Mouse (Mus musculus): Measurements from ENCODE around the gene Fgf14. TPM values are rescaled to one million over a fixed set of nuclear protein-coding genes. Genes with fewer than 3 reads are reported as not detected.

Gene Fgf14
- total and polyA plus RNA-seq, 3 experiments, result not detected

GRCm38 (mm10) chr14:124195331-124195730 is 481.6 kb downstream of the Fgf14 start:
- H3K27ac ChIP-seq (ENCODE audit: control insufficient read depth, low read depth, low read length), result no peak overlapping the region
- H3K9ac ChIP-seq (ENCODE audit: control insufficient read depth, low read depth, low read length, poor library complexity, severe bottlenecking), result no peak overlapping the region
- no peaks in the 10 kb centered on the region for H3K79me2 ChIP-seq (ENCODE audit: control insufficient read depth, insufficient read depth, low read length, poor library complexity)
- no peaks in the 10 kb centered on the region for H3K4me1 ChIP-seq (ENCODE audit: control insufficient read depth in 1 of 2, insufficient read depth in 2 of 2, low read length in 2 of 2)
- no peaks in the 10 kb centered on the region for H3K27me3 ChIP-seq (ENCODE audit: control insufficient read depth in 1 of 2, insufficient read depth in 2 of 2, low read length in 2 of 2)
- H3K36me3 ChIP-seq (ENCODE audit: control insufficient read depth in 1 of 2, insufficient read depth in 2 of 2, low read length in 2 of 2), result no peaks in the 10 kb centered on the region
- TF ChIP-seq ZKSCAN1 (IDR thresholded peaks at IDR 0.05; ENCODE audit: low read depth, low read length), result no peak
- TF ChIP-seq CHD1 (IDR thresholded peaks at IDR 0.05; ENCODE audit: low read depth, low read length), result no peak
- TF ChIP-seq KAT2A (conservative IDR thresholded peaks at IDR 0.05; ENCODE audit: low read depth, low read length), result no peak
- no peak for TF ChIP-seq MAFK (IDR thresholded peaks at IDR 0.05; ENCODE audit: borderline replicate concordance, low read depth, low read length)
- TF ChIP-seq SMC3 (IDR thresholded peaks at IDR 0.05; ENCODE audit: low read depth, low read length), result no peak
- no peak for TF ChIP-seq MXI1 (IDR thresholded peaks at IDR 0.05; ENCODE audit: low read depth, low read length)
- TF ChIP-seq ZC3H11A (IDR thresholded peaks at IDR 0.05; ENCODE audit: low read depth, low read length), result no peak
- no peak for TF ChIP-seq TAL1 (IDR thresholded peaks at IDR 0.05; ENCODE audit: low read length)
- no peak for TF ChIP-seq ELF1 (IDR thresholded peaks at IDR 0.05; ENCODE audit: low read depth, low read length)
- TF ChIP-seq TBP (IDR thresholded peaks at IDR 0.05; ENCODE audit: low read depth, low read length), result no peak
- no peak for TF ChIP-seq GATA1 (IDR thresholded peaks at IDR 0.05; ENCODE audit: low read depth, low read length)
- no peak for TF ChIP-seq MAX (IDR thresholded peaks at IDR 0.05; ENCODE audit: low read length)
- TF ChIP-seq POLR2A (IDR thresholded peaks at IDR 0.05; ENCODE audit: control insufficient read depth in 1 of 2, insufficient read depth in 1 of 2, low read depth in 1 of 2, low read length in 2 of 2, poor library complexity in 1 of 2), result no peak
- TF ChIP-seq CTCF (IDR thresholded peaks at IDR 0.05 in 2 of 3, conservative IDR thresholded peaks at IDR 0.05 in 1 of 3; ENCODE audit: control insufficient read depth in 1 of 3, insufficient read depth in 1 of 3, low read depth in 2 of 3, low read length in 3 of 3, poor library complexity in 1 of 3, severe bottlenecking in 1 of 3), result no peak
- no peak for TF ChIP-seq ZMIZ1 (IDR thresholded peaks at IDR 0.05; ENCODE audit: low read depth, low read length)
- no peak for TF ChIP-seq MYB (IDR thresholded peaks at IDR 0.05; ENCODE audit: low read depth, low read length)
- no peak for TF ChIP-seq BHLHE40 (IDR thresholded peaks at IDR 0.05; ENCODE audit: borderline replicate concordance, low read depth, low read length)
- no peak for TF ChIP-seq HCFC1 (IDR thresholded peaks at IDR 0.05; ENCODE audit: low read depth, low read length)
- no peak for TF ChIP-seq MYC (IDR thresholded peaks at IDR 0.05; ENCODE audit: low read depth, low read length)
- no peak for TF ChIP-seq RAD21 (IDR thresholded peaks at IDR 0.05; ENCODE audit: low read depth, low read length)
- no peaks in the 10 kb centered on the region for H3K9me3 ChIP-seq (replicated peaks; ENCODE audit: insufficient read depth, low read length)
- DNase-seq (ENCODE audit: low read depth, low spot score), result peak; percentile 48
- H3K4me3 ChIP-seq (ENCODE audit: control insufficient read depth in 1 of 2, insufficient read depth in 1 of 2, low read depth in 2 of 2, low read length in 2 of 2), result no peak overlapping the region

GRCm38 (mm10) chr14:124192815-124193142 is 484.1 kb downstream of the Fgf14 start:
- Histone ChIP-seq H3K79me2 (ENCODE audit: control insufficient read depth, insufficient read depth, low read length, poor library complexity) (no peaks in the 10 kb centered on the region), H3K4me3 (ENCODE audit: control insufficient read depth in 1 of 2, insufficient read depth in 1 of 2, low read depth in 2 of 2, low read length in 2 of 2) (no peak overlapping the region), H3K9me3 (replicated peaks; ENCODE audit: insufficient read depth, low read length) (no peaks in the 10 kb centered on the region), H3K27ac (ENCODE audit: control insufficient read depth, low read depth, low read length) (no peak overlapping the region), H3K9ac (ENCODE audit: control insufficient read depth, low read depth, low read length, poor library complexity, severe bottlenecking) (no peak overlapping the region), H3K36me3 (ENCODE audit: control insufficient read depth in 1 of 2, insufficient read depth in 2 of 2, low read length in 2 of 2) (no peaks in the 10 kb centered on the region), H3K27me3 (ENCODE audit: control insufficient read depth in 1 of 2, insufficient read depth in 2 of 2, low read length in 2 of 2) (no peaks in the 10 kb centered on the region), H3K4me1 (ENCODE audit: control insufficient read depth in 1 of 2, insufficient read depth in 2 of 2, low read length in 2 of 2) (no peaks in the 10 kb centered on the region)
- DNase-seq (ENCODE audit: low read depth, low spot score), result no peak
- TF ChIP-seq JUND (IDR thresholded peaks at IDR 0.05; ENCODE audit: low read depth, low read length) (no peak), TBP (IDR thresholded peaks at IDR 0.05; ENCODE audit: low read depth, low read length) (no peak), TAL1 (IDR thresholded peaks at IDR 0.05; ENCODE audit: low read length) (no peak), NRF1 (IDR thresholded peaks at IDR 0.05; ENCODE audit: insufficient read depth, low read depth, low read length, poor library complexity, severe bottlenecking) (no peak), EP300 (IDR thresholded peaks at IDR 0.05; ENCODE audit: low read depth in 1 of 2, low read length in 2 of 2) (no peak), ZKSCAN1 (IDR thresholded peaks at IDR 0.05; ENCODE audit: low read depth, low read length) (no peak)

Data from MEL (cell line).